Mouse (Mus musculus) kidney, postnatal 14 days (tissue): ENCODE data around the gene Abhd16a.

Source experiments
- DNase-seq: peaks from one replicate; pipeline ENCODE4 v3.0.0; 2022; ENCODE audit warnings: mixed read lengths

Abhd16a gene

GRCm38 (mm10) chr17:35088825-35089644 is at the start of gene Abhd16a:
Gene Abhd16a (plus strand): TSS chr17:35089263.
- DNase-seq = peak; percentile 97

GRCm38 (mm10) chr17:35043794-35044193 is 45.3 kb upstream of the Abhd16a start:
- DNase-seq = no peak

DNA sequence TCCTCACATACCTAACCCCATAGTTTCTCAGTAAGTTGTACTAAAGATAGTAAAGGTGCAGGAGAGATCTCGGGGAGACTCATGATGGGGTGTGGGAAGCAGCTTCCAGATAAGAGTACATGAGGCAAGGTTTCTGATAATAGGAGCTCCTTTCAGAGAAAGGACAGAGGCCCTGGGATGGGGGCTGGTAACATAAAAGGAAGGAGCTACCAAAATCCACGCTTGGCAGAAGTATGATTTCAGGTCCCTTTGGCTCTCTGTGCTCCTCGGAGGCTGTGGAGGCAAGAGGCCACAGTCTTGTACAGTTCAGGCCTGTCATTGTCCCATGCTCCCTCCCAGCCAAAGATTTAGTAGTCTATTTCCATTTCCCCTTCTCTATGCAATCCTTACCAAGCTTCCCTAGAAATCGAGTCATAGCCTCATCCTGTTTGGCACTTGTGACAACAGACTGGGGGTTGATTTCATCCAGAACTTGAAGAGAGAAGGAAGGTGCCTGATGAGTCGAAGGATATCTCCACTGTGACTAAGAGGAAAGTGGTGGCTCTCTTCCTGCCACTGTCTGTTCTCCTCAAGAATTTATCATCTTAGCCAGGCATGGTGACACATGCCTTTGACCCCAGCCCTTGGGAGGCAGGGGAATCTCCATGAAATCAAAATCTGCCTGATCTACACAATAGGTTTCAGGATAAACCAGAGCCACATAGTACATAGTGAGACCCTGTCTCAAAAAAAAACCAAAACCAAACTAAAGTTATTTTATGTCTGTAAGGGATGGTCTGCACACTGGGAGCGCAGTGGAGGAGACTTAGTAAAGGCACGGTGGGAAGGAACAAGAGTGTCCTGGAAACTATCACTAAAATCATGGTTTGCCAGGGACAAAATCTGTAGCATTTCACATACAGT is 43.9 kb upstream of the Abhd16a start:
- DNase-seq = no peak

GRCm38 (mm10) chr17:35045807-35046680 is 43.0 kb upstream of the Abhd16a start:
- DNase-seq = no peak

- DNase-seq = peak; percentile 99
Observed at GRCm38 (mm10) chr17:35046681-35047455, 42.2 kb upstream of the Abhd16a start, which contains the start of gene Msh5. Gene Msh5 (minus strand): TSS chr17:35046745.

GRCm38 (mm10) chr17:35047688-35048087 is 41.4 kb upstream of the Abhd16a start:
- peak; percentile 73 for DNase-seq

DNA sequence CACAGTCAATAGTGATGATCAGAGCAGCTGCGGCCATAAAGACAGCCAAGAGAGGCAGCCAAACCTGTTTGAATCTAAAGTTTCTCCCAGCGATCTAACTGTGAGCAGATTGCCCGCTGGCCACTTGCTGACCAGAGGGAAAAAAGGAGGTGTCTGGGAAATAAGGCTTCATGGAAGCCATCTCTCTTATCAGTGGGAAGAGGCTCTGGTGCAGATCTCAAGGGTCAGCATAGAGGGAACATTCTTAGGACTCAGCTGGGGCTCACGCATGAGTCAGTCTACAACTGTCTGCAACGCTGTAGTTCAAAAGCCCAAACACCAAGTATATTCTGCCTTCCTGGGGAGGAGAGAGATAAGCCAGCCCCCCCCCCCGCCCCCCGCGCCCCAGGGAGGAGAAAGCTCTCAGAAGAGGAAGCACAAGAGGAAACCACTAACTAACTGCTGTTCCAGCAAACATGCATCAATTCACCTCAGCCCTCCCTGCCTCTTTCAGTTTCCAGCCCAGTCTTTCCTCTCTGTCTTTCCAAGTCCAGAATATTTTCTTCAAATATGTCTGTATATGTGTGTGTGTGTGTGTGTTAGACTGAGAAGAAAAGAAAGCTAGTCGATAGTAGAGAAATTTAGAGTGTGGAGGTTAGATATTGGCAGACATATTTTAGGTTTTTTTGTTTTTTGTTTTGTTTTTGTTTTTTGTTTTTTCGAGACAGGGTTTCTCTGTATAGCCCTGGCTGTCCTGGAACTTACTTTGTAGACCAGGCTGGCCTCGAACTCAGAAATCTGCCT is 40.7 kb upstream of the Abhd16a start:
- peak; percentile 32 for DNase-seq

GRCm38 (mm10) chr17:35048932-35049440 is 40.1 kb upstream of the Abhd16a start:
- no peak for DNase-seq

DNA sequence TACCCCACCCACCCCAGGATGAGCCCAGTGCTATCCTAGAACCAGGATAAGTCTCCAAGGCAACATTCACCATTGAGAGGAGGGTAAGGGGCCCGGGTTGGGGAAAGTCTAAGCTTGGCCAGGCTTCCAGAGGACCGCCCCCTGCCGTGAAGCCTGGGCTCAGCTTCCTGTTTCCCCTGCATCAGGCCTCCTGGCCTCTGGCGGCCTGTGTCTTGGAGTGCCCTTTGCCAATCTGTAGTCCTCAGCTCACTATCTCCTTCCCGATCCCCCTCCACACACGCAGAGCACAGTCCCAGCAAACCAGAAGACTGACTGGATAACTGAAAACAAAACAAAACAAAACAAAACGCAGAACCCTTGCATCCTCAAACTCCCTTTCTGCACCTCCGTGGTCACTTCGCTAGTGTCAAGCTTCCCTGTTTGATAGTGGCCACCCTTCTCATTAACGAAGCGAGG is 39.5 kb upstream of the Abhd16a start, which contains the start of gene Clic1:
Clic1 (plus strand) TSS at position 406 of the 456 bp plus-strand sequence.
- DNase-seq = peak; percentile 72

DNA sequence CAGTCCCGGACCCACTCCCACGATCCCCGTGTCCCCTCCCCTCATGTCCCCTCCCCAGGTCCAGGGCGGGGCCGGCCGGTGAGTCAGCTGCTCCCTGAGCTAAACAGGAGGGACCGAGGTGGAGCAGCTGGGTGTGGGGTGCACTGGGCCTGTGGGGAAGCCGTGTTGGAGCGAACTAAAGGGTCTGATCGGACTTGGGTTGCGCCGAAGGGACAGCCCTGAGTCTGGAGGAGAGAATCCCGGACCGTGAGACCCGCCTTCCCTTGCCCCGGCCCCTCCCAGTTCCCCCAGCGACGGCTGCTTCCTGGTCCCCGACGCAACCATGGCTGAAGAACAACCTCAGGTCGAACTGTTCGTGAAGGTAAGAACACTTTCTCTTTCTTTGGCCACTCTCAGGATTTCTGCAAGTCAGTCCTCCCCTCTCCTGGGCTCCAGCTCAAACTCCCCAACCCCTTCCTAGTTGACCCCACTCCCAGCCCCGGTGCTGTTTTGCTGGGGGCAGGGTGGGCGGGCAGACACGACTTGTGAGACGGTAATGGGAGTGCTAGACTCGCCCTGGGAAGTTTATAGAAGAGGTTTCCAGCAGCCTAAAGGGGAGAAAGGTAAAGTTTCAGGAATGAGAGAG is 38.8 kb upstream of the Abhd16a start:
- DNase-seq = peak; percentile 87

DNA sequence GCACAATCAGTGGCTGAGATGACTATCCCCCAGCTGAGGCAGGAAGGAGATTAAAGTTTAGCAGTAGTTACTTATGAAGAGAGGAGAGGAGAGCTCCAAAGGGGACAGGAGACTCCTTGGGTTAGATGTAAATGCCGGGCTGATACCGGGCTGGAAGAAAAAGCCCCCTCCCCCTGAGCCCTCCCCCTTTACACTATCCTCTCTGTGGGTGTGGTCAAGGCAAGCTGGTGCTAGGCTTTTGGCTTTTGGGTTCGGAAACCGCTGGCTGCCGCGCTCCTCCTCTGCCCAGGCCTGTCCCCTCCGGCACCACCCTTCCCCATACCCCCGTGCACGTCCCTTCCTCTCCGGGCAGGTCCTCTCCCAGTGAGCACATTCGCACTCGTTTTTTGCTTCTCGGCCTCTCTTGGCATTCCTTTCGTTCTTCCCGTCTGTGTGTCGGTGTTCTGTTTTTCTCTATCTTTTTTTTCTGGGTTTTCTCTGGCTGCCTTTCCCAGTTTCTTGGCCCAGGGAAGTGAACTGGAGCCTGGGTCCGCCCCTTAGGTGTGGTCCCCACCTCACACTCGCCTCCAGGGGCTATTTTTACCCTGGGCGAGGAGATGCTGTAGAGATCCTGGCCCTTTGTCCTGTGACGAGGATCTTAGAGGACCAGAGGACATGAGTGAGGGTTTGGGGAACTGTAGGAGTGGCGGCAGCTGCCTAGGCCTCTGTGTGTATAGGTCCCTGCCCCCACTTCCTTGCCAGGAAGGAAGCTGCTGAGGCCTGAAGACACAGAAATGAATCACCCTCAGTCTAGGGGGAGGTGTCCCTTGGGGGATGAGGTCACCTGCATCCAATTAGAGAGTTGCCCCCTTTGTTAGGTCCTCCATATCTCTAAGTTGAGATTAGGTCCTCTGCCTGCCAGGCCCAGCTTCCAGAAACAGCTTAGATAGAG is 37.6 kb upstream of the Abhd16a start:
- peak; percentile 89 for DNase-seq

DNA sequence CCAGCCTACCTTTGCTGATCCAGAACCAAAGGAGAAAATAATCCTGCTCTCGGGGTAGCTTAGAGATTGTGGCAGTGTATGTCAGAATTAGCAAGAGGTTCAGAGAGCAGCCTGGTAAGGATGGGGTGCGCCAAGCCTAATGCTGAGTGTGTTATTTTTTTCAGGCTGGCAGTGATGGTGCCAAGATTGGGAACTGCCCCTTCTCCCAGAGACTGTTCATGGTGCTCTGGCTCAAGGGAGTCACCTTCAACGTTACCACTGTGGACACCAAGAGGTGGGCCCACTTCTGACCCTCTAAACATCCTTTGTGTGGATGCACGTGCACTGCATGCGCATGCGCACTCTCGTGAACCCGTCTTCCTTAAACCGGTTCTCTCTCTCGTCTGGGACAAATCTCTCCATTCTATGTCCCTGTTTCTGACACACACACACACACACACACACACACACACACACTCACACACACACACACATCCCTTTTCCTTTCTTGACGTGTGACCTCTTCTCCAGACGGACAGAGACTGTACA is 36.7 kb upstream of the Abhd16a start:
- no peak for DNase-seq

- peak; percentile 44 for DNase-seq
Observed at GRCm38 (mm10) chr17:35055691-35056495, 33.2 kb upstream of the Abhd16a start.

DNA sequence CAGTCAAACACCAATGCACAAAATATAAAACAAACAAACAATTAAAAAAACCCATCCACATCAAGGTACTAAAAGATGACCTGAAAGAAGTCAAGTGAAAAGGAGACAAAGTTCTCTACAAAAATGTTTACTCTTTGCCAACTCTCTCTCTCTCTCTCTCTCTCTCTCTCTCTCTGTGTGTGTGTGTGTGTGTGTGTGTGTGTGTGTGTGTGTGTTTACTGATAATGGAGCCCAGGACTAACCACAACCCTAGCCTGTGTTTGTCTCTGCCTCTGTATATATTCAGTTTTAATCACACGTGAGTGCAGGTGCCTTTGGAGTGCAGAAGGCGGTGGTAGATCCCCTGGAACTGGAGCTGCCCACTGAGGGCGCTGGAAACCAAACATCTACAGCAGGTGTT is 32.0 kb upstream of the Abhd16a start:
- DNase-seq = no peak

GRCm38 (mm10) chr17:35058316-35058715 is 30.7 kb upstream of the Abhd16a start:
- no peak for DNase-seq

DNA sequence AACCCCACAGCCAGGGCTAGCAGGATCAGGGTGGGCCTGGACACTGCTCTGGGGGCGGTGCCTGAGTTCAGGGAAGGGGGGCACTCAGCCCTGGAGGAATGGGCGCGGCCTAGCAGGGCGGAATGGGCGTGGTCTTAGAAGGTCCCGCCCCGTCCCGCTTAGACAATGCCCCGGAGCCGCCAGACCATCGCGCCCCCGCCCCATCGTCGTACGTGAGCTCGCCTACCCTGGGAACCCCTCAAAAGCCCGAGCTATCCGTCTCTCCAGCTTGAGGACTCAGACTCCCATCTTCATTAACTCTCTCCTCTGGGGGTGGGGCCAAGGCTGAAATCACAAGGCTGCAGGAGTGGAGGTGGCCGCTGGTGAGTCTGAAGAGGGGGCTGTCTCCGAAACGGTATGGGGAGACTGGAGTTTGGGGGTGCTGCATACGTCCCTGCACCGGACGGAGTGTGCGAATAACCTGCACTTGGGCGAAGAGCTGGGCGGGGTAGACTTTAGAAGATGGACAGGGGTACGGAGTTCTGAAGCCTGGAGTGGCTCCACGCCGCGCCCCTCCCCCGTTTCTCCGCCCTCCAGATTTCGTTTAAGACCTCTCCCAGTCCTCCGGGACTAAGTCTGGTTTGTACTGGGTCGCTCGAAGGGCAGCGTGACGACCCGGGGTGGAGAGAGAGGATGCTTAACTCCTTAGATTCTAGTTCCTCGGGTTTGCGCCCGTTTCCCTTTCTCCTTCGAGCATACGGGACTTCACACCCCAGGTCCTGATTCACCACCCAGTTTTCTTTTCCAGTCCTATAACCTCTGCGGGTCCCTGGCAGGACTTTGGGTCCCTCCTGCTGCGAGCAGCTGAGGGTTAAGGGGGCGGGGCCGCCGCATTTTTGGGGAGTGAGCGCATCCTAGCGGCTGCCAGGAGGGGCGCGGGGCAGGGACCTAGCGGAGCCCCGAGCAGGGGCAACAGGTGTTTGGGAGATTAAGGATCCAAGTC is 29.9 kb upstream of the Abhd16a start, which contains the start of gene Ddah2:
Ddah2 (plus strand) TSS at position 125 of the 982 bp plus-strand sequence.
- DNase-seq = peak; percentile 95
